Mouse (Mus musculus) frontal cortex, adult (tissue): Measurements from ENCODE around the gene Card9.
A peak's percentile ranks its signal among the peaks of the same experiment; 100 is the strongest.

Source experiments
- ATAC-seq: cut with Nextera tagmentation; 2 replicates; pipeline ENCODE4 v1.9.2; 2017; ENCODE audit warnings: mild to moderate bottlenecking, moderate library complexity, mixed read lengths; ENCODE audit not compliant: low TSS enrichment

The Card9 gene

GRCm38 (mm10) chr2:26362991-26363390, 2.3 kb upstream of the Card9 start:
- no peak for ATAC-seq

- ATAC-seq: no peak
Observed at GRCm38 (mm10) chr2:26359983-26360382, 735 bp downstream of the Card9 start.

- no peak for ATAC-seq
Observed at GRCm38 (mm10) chr2:26358667-26359320, 1.9 kb downstream of the Card9 start.

GRCm38 (mm10) chr2:26357484-26357883, 3.2 kb downstream of the Card9 start:
- ATAC-seq: no peak

GRCm38 (mm10) chr2:26356678-26357077, 4.0 kb downstream of the Card9 start:
- no peak for ATAC-seq

- ATAC-seq: no peak
Observed at GRCm38 (mm10) chr2:26356231-26356630, 4.5 kb downstream of the Card9 start.

- ATAC-seq: no peak
Observed at GRCm38 (mm10) chr2:26354401-26354800, 6.3 kb downstream of the Card9 start.

GRCm38 (mm10) chr2:26353066-26353980, 7.4 kb downstream of the Card9 start:
- ATAC-seq: no peak

- peak; percentile 13; the same call in 1 of the 2 replicates for ATAC-seq
Observed at GRCm38 (mm10) chr2:26352291-26352910, 8.3 kb downstream of the Card9 start.

GRCm38 (mm10) chr2:26351358-26352290, 9.1 kb downstream of the Card9 start, which contains the start of gene Dnlz:
Gene Dnlz (minus strand): TSS chr2:26352110.
- ATAC-seq: peak; percentile 57

GRCm38 (mm10) chr2:26348241-26348640, 12.5 kb downstream of the Card9 start:
- no peak for ATAC-seq

- ATAC-seq: no peak
Observed at GRCm38 (mm10) chr2:26342609-26343490, 17.9 kb downstream of the Card9 start.

GRCm38 (mm10) chr2:26342044-26342443, 18.7 kb downstream of the Card9 start:
- peak; percentile 74 for ATAC-seq

GRCm38 (mm10) chr2:26341510-26341981, 19.2 kb downstream of the Card9 start:
- peak; percentile 70 for ATAC-seq

- no peak for ATAC-seq
Observed at GRCm38 (mm10) chr2:26339204-26339551, 21.5 kb downstream of the Card9 start.

GRCm38 (mm10) chr2:26338302-26339203, 22.2 kb downstream of the Card9 start:
- ATAC-seq: no peak

- ATAC-seq: no peak
Observed at GRCm38 (mm10) chr2:26330702-26331101, 30.0 kb downstream of the Card9 start.

GRCm38 (mm10) chr2:26330056-26330468, 30.7 kb downstream of the Card9 start:
- ATAC-seq: no peak

- ATAC-seq: peak; percentile 78
Observed at GRCm38 (mm10) chr2:26329402-26329801, 31.3 kb downstream of the Card9 start.
